Comparison of ENCODE assay signal across 20 mouse cellular contexts in the genomic region with DNA sequence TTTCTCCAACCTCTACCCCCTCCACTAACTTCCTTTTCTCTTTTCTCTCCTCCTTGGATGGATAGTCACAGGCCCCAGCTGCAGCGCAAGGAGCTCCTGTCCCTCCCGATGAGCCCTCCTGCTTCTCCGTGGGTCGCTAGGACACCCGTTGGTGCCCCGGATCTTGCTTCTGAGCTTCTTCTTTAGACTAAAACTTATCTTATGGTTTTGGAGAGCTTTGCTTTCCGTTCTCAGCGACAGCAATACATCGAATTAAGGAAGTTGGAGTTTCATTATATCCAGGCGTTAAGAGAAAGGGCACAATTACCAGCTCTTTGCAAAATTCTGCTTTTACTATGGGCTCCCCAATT. TPM values are rescaled to one million over a fixed set of nuclear protein-coding genes. Genes with fewer than 3 reads are reported as not detected.
DNase-seq lines count a peak whose midpoint lies in the region; ATAC-seq and TF ChIP-seq lines count a peak whose summit lies in the region.
"Had no signal": no experiment of that assay in that cellular context is flagged by ENCODE, and none has a peak within 500 bp of the region (broad histone marks: within the 10 kb centered on the region; RNA-seq: fewer than 3 reads in every experiment).

No protein-coding gene starts in this region.

- no peaks in the 10 kb centered on the region for H3K27me3 ChIP-seq in cerebellum, adult 2 months (ENCODE audit: control insufficient read depth, insufficient read depth, low read length)
- peaks cover 6% of the 10 kb centered on the region; the same call in 1 of the 2 replicates for H3K27me3 ChIP-seq in ES-Bruce4 (ENCODE audit: control insufficient read depth, insufficient read depth, low read length, poor library complexity, severe bottlenecking)
- H3K27me3 ChIP-seq in hindbrain, embryonic 15.5 days, result peaks cover 86% of the 10 kb centered on the region
- peaks cover 92% of the 10 kb centered on the region for H3K27me3 ChIP-seq in midbrain, embryonic 13.5 days

- 34% methylated on average over 10 of the region's 10 CpGs for WGBS in cerebellum, adult 2 months
- WGBS in hindbrain, embryonic 15.5 days, result 3% methylated on average over 10 of the region's 10 CpGs
- WGBS in midbrain, embryonic 13.5 days, result 3% methylated on average over 10 of the region's 10 CpGs

- no peak for DNase-seq in cerebellum, adult 2 months
- DNase-seq in cerebellum, adult 9-11 months, result no peak
- DNase-seq in spleen, postnatal 36 days (ENCODE audit: low spot score in 2 of 2), result no peak
- DNase-seq in layer of hippocampus, postnatal 14 days (ENCODE audit: low spot score in 2 of 2), result no peak
- no peak for DNase-seq in cerebellum, postnatal 10 days
- DNase-seq: heart, adult 2 months; heart, postnatal 36 days; kidney, adult 11 months; kidney, postnatal 25 days; liver, embryonic 13.5 days; right cerebral cortex, postnatal 25 days had no signal

- peak overlapping the region; percentile 15 for H3K4me3 ChIP-seq in cerebellum, adult 2 months (replicated peaks; ENCODE audit: insufficient read depth, low read depth, low read length)
- peak overlapping the region; percentile 24; the same call in 1 of the 2 replicates for H3K4me3 ChIP-seq in ES-Bruce4 (ENCODE audit: low read depth, low read length)
- H3K4me3 ChIP-seq in hindbrain, embryonic 15.5 days, result 0 out of 2 replicates have a peak overlapping the region, but pooled peaks have one; percentile 0
- H3K4me3 ChIP-seq in midbrain, embryonic 13.5 days (replicated peaks), result peak overlapping the region; percentile 30
- H3K4me3 ChIP-seq: forebrain, embryonic 13.5 days; heart, adult 2 months; liver, embryonic 13.5 days; megakaryocyte, embryonic 14.5 days had no signal

- no peak for ATAC-seq in hindbrain, embryonic 15.5 days (ENCODE audit: low FRiP score, low read depth)
- ATAC-seq in midbrain, embryonic 13.5 days, result peak; percentile 22
- ATAC-seq: Patski had no signal

- no peak for TF ChIP-seq CTCF in cerebellum, adult 2 months (IDR thresholded peaks at IDR 0.05; ENCODE audit: borderline replicate concordance, insufficient read depth, low read depth, low read length)
- no peak for TF ChIP-seq CTCF in ES-Bruce4 (IDR thresholded peaks at IDR 0.05; ENCODE audit: low read depth, low read length)

- no peak for TF ChIP-seq EP300 in ES-Bruce4 (IDR thresholded peaks at IDR 0.05; ENCODE audit: insufficient read depth, low read depth, low read length)

- H3K9ac ChIP-seq in ES-Bruce4 (ENCODE audit: low read depth, poor library complexity, severe bottlenecking), result peak overlapping the region; percentile 34
- no peak overlapping the region for H3K9ac ChIP-seq in hindbrain, embryonic 15.5 days
- H3K9ac ChIP-seq in midbrain, embryonic 13.5 days (replicated peaks), result peak overlapping the region; percentile 63
- H3K9ac ChIP-seq: forebrain, embryonic 13.5 days; liver, embryonic 13.5 days had no signal

- H3K36me3 ChIP-seq in ES-Bruce4 (ENCODE audit: control insufficient read depth, insufficient read depth, low read length, poor library complexity, severe bottlenecking), result no peaks in the 10 kb centered on the region
- H3K36me3 ChIP-seq in hindbrain, embryonic 15.5 days, result no peaks in the 10 kb centered on the region
- no peaks in the 10 kb centered on the region for H3K36me3 ChIP-seq in midbrain, embryonic 13.5 days
- H3K36me3 ChIP-seq: liver, embryonic 13.5 days had no signal

- no peak for TF ChIP-seq POLR2A in cerebellum, adult 2 months (IDR thresholded peaks at IDR 0.05; ENCODE audit: borderline replicate concordance, insufficient read depth, low read length)
- TF ChIP-seq POLR2A in ES-Bruce4 (IDR thresholded peaks at IDR 0.05; ENCODE audit: insufficient read depth, low read length), result no peak

- peaks cover 28% of the 10 kb centered on the region for H3K4me1 ChIP-seq in cerebellum, adult 2 months (ENCODE audit: control insufficient read depth, insufficient read depth, low read length)
- H3K4me1 ChIP-seq in ES-Bruce4 (ENCODE audit: control insufficient read depth, insufficient read depth, low read length), result peaks cover 5% of the 10 kb centered on the region
- peaks cover 11% of the 10 kb centered on the region; the same call in 1 of the 2 replicates for H3K4me1 ChIP-seq in hindbrain, embryonic 15.5 days (replicated peaks)
- peaks cover 73% of the 10 kb centered on the region for H3K4me1 ChIP-seq in midbrain, embryonic 13.5 days (replicated peaks)
- H3K4me1 ChIP-seq: liver, embryonic 13.5 days had no signal

- H3K9me3 ChIP-seq in ES-Bruce4 (replicated peaks; ENCODE audit: control insufficient read depth, insufficient read depth, low read length, poor library complexity, severe bottlenecking), result no peaks in the 10 kb centered on the region
- no peaks in the 10 kb centered on the region for H3K9me3 ChIP-seq in hindbrain, embryonic 15.5 days
- no peaks in the 10 kb centered on the region for H3K9me3 ChIP-seq in midbrain, embryonic 13.5 days
- H3K9me3 ChIP-seq: forebrain, embryonic 13.5 days; liver, embryonic 13.5 days; megakaryocyte, embryonic 14.5 days had no signal

- peak overlapping the region; percentile 37 for H3K4me2 ChIP-seq in hindbrain, embryonic 15.5 days
- H3K4me2 ChIP-seq in midbrain, embryonic 13.5 days (replicated peaks), result peak overlapping the region; percentile 64
- H3K4me2 ChIP-seq: forebrain, embryonic 13.5 days; liver, embryonic 13.5 days had no signal

- peak overlapping the region; percentile 35; the same call in 1 of the 2 replicates for H3K27ac ChIP-seq in cerebellum, adult 2 months (ENCODE audit: insufficient read depth, low read length)
- H3K27ac ChIP-seq in ES-Bruce4 (ENCODE audit: insufficient read depth, low read length), result no peak overlapping the region
- H3K27ac ChIP-seq in hindbrain, embryonic 15.5 days (replicated peaks), result peak overlapping the region; percentile 68
- H3K27ac ChIP-seq in midbrain, embryonic 13.5 days, result peak overlapping the region; percentile 90
- H3K27ac ChIP-seq: forebrain, embryonic 13.5 days; heart, adult 2 months; liver, embryonic 13.5 days had no signal

RNA-seq across cellular contexts. Expression of a gene that starts 10.1 kb away (rescaled TPM):
- polyA plus RNA-seq in cerebellum, adult 2 months (2012; rRNA removed), result 72.9 and 92.2 TPM in 2 replicates
- polyA plus RNA-seq in ES-Bruce4 (2011; ENCODE audit: insufficient read depth, insufficient read length, low read depth, missing spikeins), result 1.4 and 1.6 TPM in 2 replicates
- 0.60 and 1.3 TPM in 2 replicates for polyA plus RNA-seq in hindbrain, embryonic 15.5 days (2015; fragmentation: Nextera tagmentation; extraction: Ambion mirVana)
- 1.9 and 2.2 TPM in 2 replicates for polyA plus RNA-seq in midbrain, embryonic 13.5 days (2015; fragmentation: Nextera tagmentation; extraction: Ambion mirVana)
- total RNA-seq in layer of hippocampus, postnatal 14 days (2021), result under 1 TPM; 0.45 to 0.67 TPM
- total RNA-seq: heart, postnatal 36 days; left cerebral cortex, postnatal 4 days had no signal
- polyA plus RNA-seq: heart, adult 2 months; liver, embryonic 13.5 days; lung, embryonic 16.5 days; neural tube, embryonic 11.5 days had no signal

Comparison
In these comparisons a context has a peak if more than half of its experiments do, and no peak if none do; other contexts are left out.
1. RNA of a gene that starts 10.1 kb away (polyA plus RNA-seq): 72.9 to 92.2 TPM in cerebellum, adult 2 months; 1.9 to 2.2 TPM in midbrain, embryonic 13.5 days, 1.4 to 1.6 TPM in ES-Bruce4 and 0.60 to 1.3 TPM in hindbrain, embryonic 15.5 days; every median in the first group is over 10 times any median in the second.
2. Peak in every context shown above with its lines, with median percentiles within 50 percentile points of each other: H3K4me3 ChIP-seq.